Mouse (Mus musculus): ENCODE results near the gene Ankrd40. TPM values are rescaled to one million over a fixed set of nuclear protein-coding genes. Genes with fewer than 3 reads are reported as not detected.

Ankrd40 gene
- polyA plus RNA-seq, 1 experiment = 151 TPM

- no peak for DNase-seq (ENCODE audit: low read depth)
These were observed 23.3 kb downstream of the Ankrd40 start for GRCm38 (mm10) chr11:94351094-94351493.

DNA sequence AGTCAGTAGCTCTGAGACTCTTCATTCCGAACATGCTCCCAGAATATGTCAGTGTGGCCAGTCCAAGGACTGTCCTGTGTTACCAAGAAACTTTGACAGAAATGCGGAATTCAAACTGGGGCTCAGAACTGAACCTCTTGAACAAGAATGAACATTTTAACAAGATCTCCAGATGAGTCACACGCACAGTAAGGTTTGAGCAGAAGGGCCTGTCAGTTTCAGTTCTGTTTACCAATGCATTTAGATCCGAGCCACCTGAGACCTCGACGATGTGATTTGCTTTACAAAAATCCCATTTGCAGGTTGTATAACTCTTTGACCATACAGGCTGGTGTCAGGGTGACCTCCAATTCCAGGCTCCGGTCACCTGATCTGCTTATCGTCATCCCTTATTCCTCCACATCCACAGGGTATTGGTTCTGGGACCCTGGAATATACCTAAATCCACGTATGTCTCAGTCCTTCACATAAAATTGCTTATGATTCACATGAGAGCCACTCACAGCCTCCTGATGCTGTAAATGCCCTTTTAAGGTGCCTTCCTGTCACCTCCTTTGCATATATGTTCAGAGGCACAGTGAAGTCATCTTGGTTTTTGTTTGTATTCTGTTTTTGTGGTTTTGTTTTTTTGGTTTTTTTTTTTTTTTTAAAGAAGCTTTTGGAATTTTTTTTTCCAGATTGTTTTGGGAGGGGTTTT lies 27.9 kb downstream of the Ankrd40 start:
- DNase-seq (ENCODE audit: low read depth) = no peak

DNA sequence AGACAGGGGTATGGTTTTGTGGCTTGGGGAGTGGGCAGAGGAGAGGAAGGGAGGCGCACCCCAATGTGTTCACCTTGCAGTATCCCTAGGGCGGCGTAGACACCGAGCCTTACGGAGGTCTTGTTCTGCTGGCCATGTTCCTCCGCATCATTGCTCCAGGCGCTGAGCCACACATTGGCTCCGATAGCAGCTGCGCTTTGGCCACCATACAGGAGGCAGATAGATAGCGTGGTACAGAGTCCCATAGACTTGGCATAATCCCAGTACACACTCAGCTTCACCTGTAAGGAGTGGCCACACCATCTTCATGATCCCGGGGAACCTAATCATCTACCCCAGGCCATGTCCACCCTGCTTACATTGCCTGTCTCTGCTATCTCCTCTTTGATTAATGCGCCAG lies 31.4 kb downstream of the Ankrd40 start:
- no peak for DNase-seq (ENCODE audit: low read depth)

- no peak for DNase-seq (ENCODE audit: low read depth)
These were observed 33.5 kb downstream of the Ankrd40 start for GRCm38 (mm10) chr11:94361166-94361870.

GRCm38 (mm10) chr11:94362101-94362500 lies 34.3 kb downstream of the Ankrd40 start:
- DNase-seq (ENCODE audit: low read depth) = no peak

GRCm38 (mm10) chr11:94363690-94364089 lies 35.9 kb downstream of the Ankrd40 start:
- no peak for DNase-seq (ENCODE audit: low read depth)

DNA sequence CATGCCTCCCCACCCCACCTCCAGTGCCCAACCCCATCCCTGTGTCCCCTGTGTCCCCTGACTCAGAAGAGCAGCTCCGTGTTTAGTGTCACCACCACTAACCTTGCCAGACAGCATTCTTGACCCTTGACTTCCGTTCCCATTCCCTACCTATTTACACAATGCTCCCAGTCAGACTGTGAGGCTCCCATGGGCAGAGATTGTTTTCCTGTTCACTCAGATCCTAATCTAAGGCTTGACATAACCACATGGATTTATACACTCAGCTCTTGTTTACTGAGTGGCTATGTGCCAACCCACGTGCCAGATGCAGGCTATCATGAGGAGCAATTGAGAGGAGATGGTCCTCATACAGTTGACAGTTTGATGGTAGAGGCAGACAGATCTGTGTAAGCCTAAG lies 37.5 kb downstream of the Ankrd40 start:
- no peak for DNase-seq (ENCODE audit: low read depth)

DNA sequence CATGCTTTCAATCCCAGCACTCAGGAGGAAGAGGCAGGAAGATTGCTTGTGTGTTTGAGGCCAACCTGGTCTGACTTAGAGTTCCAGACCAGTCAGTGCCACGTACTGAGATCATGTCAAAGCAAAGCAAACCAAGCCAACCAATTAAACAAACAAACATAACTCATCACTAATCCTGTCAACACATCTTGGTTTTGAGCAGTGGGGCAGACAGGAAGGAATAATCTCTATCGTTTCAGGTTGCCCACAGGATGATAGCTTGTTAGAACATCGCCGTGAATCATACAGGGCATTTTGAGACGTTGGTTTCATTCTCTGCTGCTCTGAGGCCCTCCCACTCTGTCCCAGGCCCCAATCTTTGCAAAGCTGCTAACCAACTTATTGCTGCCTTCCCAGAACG lies 42.2 kb downstream of the Ankrd40 start:
- no peak for DNase-seq (ENCODE audit: low read depth)

- DNase-seq (ENCODE audit: low read depth) = no peak
These were observed 43.0 kb downstream of the Ankrd40 start for GRCm38 (mm10) chr11:94370809-94371208.

- DNase-seq (ENCODE audit: low read depth) = no peak
These were observed 46.6 kb downstream of the Ankrd40 start for GRCm38 (mm10) chr11:94374276-94374948.

- no peak for DNase-seq (ENCODE audit: low read depth)
These were observed 51.3 kb downstream of the Ankrd40 start for GRCm38 (mm10) chr11:94379061-94379460.

DNA sequence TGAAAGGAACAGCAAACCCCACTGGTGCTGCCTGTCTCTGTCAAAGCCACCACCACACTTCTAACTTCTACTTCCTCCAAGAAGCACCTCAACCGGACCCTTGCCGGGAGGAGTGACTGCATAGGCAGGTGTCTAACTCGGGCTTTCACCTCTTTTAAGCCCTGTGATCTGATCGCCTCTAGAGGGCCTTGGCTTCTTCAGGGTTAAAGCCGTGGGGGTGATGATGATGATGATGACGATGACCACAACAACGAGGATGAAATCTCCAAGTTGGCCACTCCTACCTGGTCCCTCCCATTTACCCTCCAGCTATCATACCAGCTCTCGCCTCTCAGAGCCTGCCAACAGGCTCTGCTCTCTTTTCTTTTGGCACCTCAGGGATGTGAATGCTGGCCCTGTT lies 51.9 kb downstream of the Ankrd40 start:
- no peak for DNase-seq (ENCODE audit: low read depth)

GRCm38 (mm10) chr11:94385977-94386771 lies 58.4 kb downstream of the Ankrd40 start:
- DNase-seq (ENCODE audit: low read depth) = no peak

GRCm38 (mm10) chr11:94387756-94388155 lies 60.0 kb downstream of the Ankrd40 start:
- no peak for DNase-seq (ENCODE audit: low read depth)

- no peak for DNase-seq (ENCODE audit: low read depth)
These were observed 61.2 kb downstream of the Ankrd40 start for GRCm38 (mm10) chr11:94389021-94389420.

DNA sequence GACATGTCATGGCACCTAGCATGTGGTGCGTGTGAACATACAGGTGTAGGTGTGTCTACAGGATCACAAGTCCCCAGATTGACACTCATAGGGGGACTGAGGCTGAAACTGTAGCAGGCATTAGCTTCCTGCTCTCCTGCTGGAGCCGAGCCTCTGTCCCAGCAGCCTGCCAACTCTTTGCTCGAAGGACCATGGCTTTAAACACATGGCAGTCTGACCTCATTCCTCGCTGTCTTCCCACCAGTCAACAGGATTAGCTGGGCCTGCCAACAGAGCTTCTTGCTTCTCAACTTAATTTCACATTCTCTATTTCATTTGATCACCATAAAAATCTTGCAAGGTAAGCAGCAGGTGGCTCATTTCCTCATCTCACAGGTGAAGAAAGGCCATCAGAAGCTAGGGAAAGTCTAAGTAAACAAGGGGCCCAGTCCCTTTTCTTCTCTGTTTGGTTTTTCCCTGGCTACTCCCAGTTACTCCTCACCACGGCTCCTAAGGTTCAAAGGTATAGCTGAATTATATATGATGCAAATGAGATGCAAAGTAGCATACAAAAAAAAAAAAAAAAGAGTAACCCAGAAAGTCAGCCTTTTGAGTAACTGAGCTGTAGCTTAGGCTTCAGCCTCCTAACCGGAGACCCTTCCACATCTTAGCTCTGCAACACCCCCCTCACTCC lies 62.1 kb downstream of the Ankrd40 start:
- no peak for DNase-seq (ENCODE audit: low read depth)

GRCm38 (mm10) chr11:94390825-94391224 lies 63.0 kb downstream of the Ankrd40 start:
- no peak for DNase-seq (ENCODE audit: low read depth)

Data from gonadal fat pad, adult 2 months (tissue).